Mouse (Mus musculus) MEL (cell line): Measurements from ENCODE around the gene Gipc3. TPM values are rescaled to one million over a fixed set of nuclear protein-coding genes. Genes with fewer than 3 reads are reported as not detected.

ENCODE experiments used
- DNase-seq: peaks from one replicate; pipeline ENCODE4 v3.0.0; 2011; ENCODE audit warnings: low read depth, low spot score
- H3K27ac ChIP-seq: 2 replicates; pipeline ENCODE4 v1.5.1; 2012; ENCODE audit warnings: low read depth, mild to moderate bottlenecking, control low read depth, low read length, moderate library complexity; ENCODE audit not compliant: control insufficient read depth
- H3K27me3 ChIP-seq, 2 experiments: fragments of 150-350 bp in 1 of 2; sonication (generic) in 1 of 2; 2 replicates each; pipeline ENCODE4 v1.6.1; 2012; ENCODE audit warnings: low read length in 2 of 2, mild to moderate bottlenecking in 2 of 2, improper control_type of control experiment in 1 of 2, moderate library complexity in 1 of 2; ENCODE audit not compliant: insufficient read depth in 2 of 2, control insufficient read depth in 1 of 2
- H3K36me3 ChIP-seq, 2 experiments: 2 replicates each; pipeline ENCODE4 v1.6.1; 2012 to 2014; ENCODE audit warnings: low read length in 2 of 2, improper control_type of control experiment in 1 of 2, inconsistent platforms in 1 of 2, mild to moderate bottlenecking in 1 of 2; ENCODE audit not compliant: insufficient read depth in 2 of 2, control insufficient read depth in 1 of 2
- H3K4me1 ChIP-seq, 2 experiments: fragments of 150-350 bp in 1 of 2; sonication (generic) in 1 of 2; 2 replicates each; pipeline ENCODE4 v1.6.1; 2012; ENCODE audit warnings: low read length in 2 of 2, improper control_type of control experiment in 1 of 2, mild to moderate bottlenecking in 1 of 2; ENCODE audit not compliant: insufficient read depth in 2 of 2, control insufficient read depth in 1 of 2
- H3K4me3 ChIP-seq, 2 experiments: fragments of 150-350 bp in 1 of 2; sonication (generic) in 1 of 2; 2 replicates each; pipeline ENCODE4 v1.5.1; 2012; ENCODE audit warnings: low read depth in 2 of 2, low read length in 2 of 2, mild to moderate bottlenecking in 2 of 2, moderate library complexity in 2 of 2, control low read depth in 1 of 2, improper control_type of control experiment in 1 of 2; ENCODE audit not compliant: control insufficient read depth in 1 of 2, insufficient read depth in 1 of 2
- H3K79me2 ChIP-seq: 2 replicates; pipeline ENCODE4 v1.6.1; 2012; ENCODE audit warnings: mild to moderate bottlenecking, low read length, moderate library complexity; ENCODE audit not compliant: control insufficient read depth, poor library complexity, insufficient read depth
- H3K9ac ChIP-seq: 2 replicates; pipeline ENCODE4 v1.6.1; 2012; ENCODE audit warnings: low read depth, mild to moderate bottlenecking, control low read depth, low read length, moderate library complexity; ENCODE audit not compliant: control insufficient read depth, poor library complexity, severe bottlenecking
- H3K9me3 ChIP-seq: fragments of 150-350 bp; sonication (generic); replicated peaks from 2 replicates; pipeline ENCODE4 v1.6.1; 2012; ENCODE audit warnings: mild to moderate bottlenecking, low read length, improper control_type of control experiment, moderate library complexity; ENCODE audit not compliant: insufficient read depth
- CHD1 ChIP-seq: IDR thresholded peaks from 2 replicates; pipeline ENCODE4 v1.6.1; 2012; ENCODE audit warnings: low read depth, mild to moderate bottlenecking, inconsistent platforms, low read length, improper control_type of control experiment
- EP300 ChIP-seq, 2 experiments: IDR thresholded peaks; 2 replicates each; pipeline ENCODE4 v1.6.1; 2011; ENCODE audit warnings: improper control_type of control experiment in 2 of 2, low read length in 2 of 2, low read depth in 1 of 2, mild to moderate bottlenecking in 1 of 2
- GABPA ChIP-seq: IDR thresholded peaks from 2 replicates; pipeline ENCODE4 v1.6.1; 2012; ENCODE audit warnings: low read depth, mild to moderate bottlenecking, inconsistent platforms, low read length, improper control_type of control experiment, moderate library complexity
- GATA1 ChIP-seq: IDR thresholded peaks from 2 replicates; pipeline ENCODE4 v1.6.1; 2011; ENCODE audit warnings: low read depth, low read length, improper control_type of control experiment
- HCFC1 ChIP-seq: IDR thresholded peaks from 2 replicates; pipeline ENCODE4 v1.6.1; 2012; ENCODE audit warnings: low read depth, mild to moderate bottlenecking, inconsistent platforms, low read length, improper control_type of control experiment, moderate library complexity
- JUND ChIP-seq: IDR thresholded peaks from 2 replicates; pipeline ENCODE4 v1.6.1; 2011; ENCODE audit warnings: low read depth, mild to moderate bottlenecking, improper control_type of control experiment, low read length
- MAFK ChIP-seq: IDR thresholded peaks from 2 replicates; pipeline ENCODE4 v1.6.1; 2011; ENCODE audit warnings: low read depth, mild to moderate bottlenecking, low read length, improper control_type of control experiment, borderline replicate concordance
- MAX ChIP-seq: IDR thresholded peaks from 2 replicates; pipeline ENCODE4 v1.6.1; 2011; ENCODE audit warnings: low read length, improper control_type of control experiment
- MAZ ChIP-seq: IDR thresholded peaks from 2 replicates; pipeline ENCODE4 v1.6.1; 2012; ENCODE audit warnings: low read depth, mild to moderate bottlenecking, inconsistent platforms, low read length, improper control_type of control experiment
- MEF2A ChIP-seq: IDR thresholded peaks from 2 replicates; pipeline ENCODE4 v1.6.1; 2014; ENCODE audit warnings: low read depth, mild to moderate bottlenecking, inconsistent platforms, low read length, improper control_type of control experiment; ENCODE audit not compliant: poor library complexity, insufficient replicate concordance, severe bottlenecking; ENCODE audit errors: extremely low read depth
- MXI1 ChIP-seq: IDR thresholded peaks from 2 replicates; pipeline ENCODE4 v1.6.1; 2011; ENCODE audit warnings: mild to moderate bottlenecking, low read depth, low read length, improper control_type of control experiment
- NELFE ChIP-seq: IDR thresholded peaks from 2 replicates; pipeline ENCODE4 v1.6.1; 2011; ENCODE audit warnings: low read depth, low read length, improper control_type of control experiment
- NRF1 ChIP-seq: IDR thresholded peaks from 2 replicates; pipeline ENCODE4 v1.6.1; 2014; ENCODE audit warnings: low read depth, mild to moderate bottlenecking, inconsistent platforms, low read length, improper control_type of control experiment, moderate library complexity; ENCODE audit not compliant: poor library complexity, insufficient read depth, severe bottlenecking
- POLR2A ChIP-seq, 2 experiments: IDR thresholded peaks; 2 replicates each; pipeline ENCODE4 v1.6.1; 2011 to 2012; ENCODE audit warnings: low read length in 2 of 2, mild to moderate bottlenecking in 2 of 2, control low read depth in 1 of 2, improper control_type of control experiment in 1 of 2, low read depth in 1 of 2, moderate library complexity in 1 of 2; ENCODE audit not compliant: control insufficient read depth in 1 of 2, insufficient read depth in 1 of 2, poor library complexity in 1 of 2
- POLR2AphosphoS2 ChIP-seq: IDR thresholded peaks from 2 replicates; pipeline ENCODE4 v1.6.1; 2011; ENCODE audit warnings: low read length, improper control_type of control experiment
- POLR2AphosphoS5 ChIP-seq: IDR thresholded peaks from 2 replicates; pipeline ENCODE4 v1.6.1; 2012; ENCODE audit warnings: low read depth, borderline replicate concordance, mild to moderate bottlenecking, inconsistent platforms, low read length, moderate library complexity, mixed read lengths
- RAD21 ChIP-seq: IDR thresholded peaks from 2 replicates; pipeline ENCODE4 v1.6.1; 2011; ENCODE audit warnings: mild to moderate bottlenecking, low read depth, low read length, improper control_type of control experiment
- SIN3A ChIP-seq: IDR thresholded peaks from 2 replicates; pipeline ENCODE4 v1.6.1; 2012; ENCODE audit warnings: low read length, improper control_type of control experiment, inconsistent platforms
- SMC3 ChIP-seq: IDR thresholded peaks from 2 replicates; pipeline ENCODE4 v1.6.1; 2011; ENCODE audit warnings: low read depth, low read length, improper control_type of control experiment
- UBTF ChIP-seq: IDR thresholded peaks from 2 replicates; pipeline ENCODE4 v1.6.1; 2012; ENCODE audit warnings: low read depth, mild to moderate bottlenecking, inconsistent platforms, low read length, improper control_type of control experiment, moderate library complexity, borderline replicate concordance; ENCODE audit not compliant: insufficient read depth
- USF1 ChIP-seq: IDR thresholded peaks from 2 replicates; pipeline ENCODE4 v1.6.1; 2014; ENCODE audit warnings: low read depth, mild to moderate bottlenecking, inconsistent platforms, low read length, improper control_type of control experiment, moderate library complexity
- ZKSCAN1 ChIP-seq: IDR thresholded peaks from 2 replicates; pipeline ENCODE4 v1.6.1; 2012; ENCODE audit warnings: low read depth, mild to moderate bottlenecking, inconsistent platforms, low read length, improper control_type of control experiment, moderate library complexity
- ZMIZ1 ChIP-seq: IDR thresholded peaks from 2 replicates; pipeline ENCODE4 v1.6.1; 2012; ENCODE audit warnings: low read depth, mild to moderate bottlenecking, inconsistent platforms, low read length, improper control_type of control experiment, moderate library complexity
- polyA plus RNA-seq, 2 experiments: library from polyadenylated mRNA; stranded (reverse) in 1 of 2; unstranded in 1 of 2; fragments of >175 nt in 1 of 2; fragments of >200 nt in 1 of 2; gene quantifications; 2 replicates each; pipeline versions ENCODE4 v1.2.1 to v1.2.4; 2012; ENCODE audit warnings: low replicate concordance in 2 of 2, low read depth in 1 of 2; ENCODE audit not compliant: insufficient read length in 2 of 2, insufficient read depth in 1 of 2, missing spikeins in 1 of 2
- total RNA-seq: library from RNA; depleted of rRNA; stranded (reverse); fragments of 300-350 nt; gene quantifications from 2 replicates; pipeline ENCODE4 v1.2.3, GENCODE M21; 2012

Gene Gipc3
- total and polyA plus RNA-seq, 3 experiments = not detected

GRCm38 (mm10) chr10:81378553-81379182, 35.6 kb upstream of the Gipc3 start (continued):
- 0 out of 2 replicates have a peak, but pooled peaks have one; percentile 22 for TF ChIP-seq GABPA
- no peak for TF ChIP-seq UBTF
- TF ChIP-seq NRF1 = peak; percentile 99
- peak; percentile 78; the same call in 1 of the 2 replicates for TF ChIP-seq ZMIZ1
- no peak for TF ChIP-seq GATA1
- peak; percentile 58 for TF ChIP-seq MAX
- no peak for TF ChIP-seq MAFK
- TF ChIP-seq MAZ = peak; percentile 78
- peak; percentile 83 for TF ChIP-seq HCFC1
- no peak for TF ChIP-seq JUND
- no peak for TF ChIP-seq ZKSCAN1
- TF ChIP-seq POLR2AphosphoS2 = no peak; the same call in 1 of the 2 replicates
- TF ChIP-seq SIN3A = peak; percentile 91

- TF ChIP-seq POLR2AphosphoS2 (0 out of 2 replicates have a peak, but pooled peaks have one; percentile 10), GABPA (no peak), POLR2A (IDR thresholded peaks at IDR 0.05; ENCODE audit: control insufficient read depth in 1 of 2, insufficient read depth in 1 of 2, low read depth in 1 of 2, low read length in 2 of 2, poor library complexity in 1 of 2) (peak in 1 of 2 experiments; percentile 68; a peak in 1 of 4 replicates), MAX (no peak), HCFC1 (0 out of 2 replicates have a peak, but pooled peaks have one; percentile 1), CHD1 (no peak), USF1 (no peak), MXI1 (peak; percentile 15; the same call in 1 of the 2 replicates), ZMIZ1 (no peak), POLR2AphosphoS5 (no peak), SMC3 (no peak), JUND (no peak), NELFE (peak; percentile 66), RAD21 (no peak), EP300 (IDR thresholded peaks at IDR 0.05; ENCODE audit: low read depth in 1 of 2, low read length in 2 of 2) (no peak), ZKSCAN1 (no peak), MEF2A (no peak)
- TF ChIP-seq, all 39 proteins: peak for 5
- H3K9me3 ChIP-seq = no peaks in the 10 kb centered on the region
- H3K4me1 ChIP-seq = peaks cover 30 to 44% of the 10 kb centered on the region in 2 experiments
- H3K36me3 ChIP-seq = peaks cover 5 to 39% of the 10 kb centered on the region in 2 experiments
- DNase-seq = no peak
- peak within 1 kb of the TSS; percentile 89 for H3K9ac ChIP-seq
- peak within 1 kb of the TSS; percentile 81 to 99 for H3K4me3 ChIP-seq
- H3K27ac ChIP-seq = peak within 1 kb of the TSS; percentile 93
- no peaks in the 10 kb centered on the region for H3K27me3 ChIP-seq
- peaks cover 35% of the 10 kb centered on the region for H3K79me2 ChIP-seq
These were observed 34.9 kb upstream of the Gipc3 start, which contains the start of gene Fzr1 for GRCm38 (mm10) chr10:81377793-81378552. Gene Fzr1 (minus strand): TSS chr10:81378516.
